Mouse (Mus musculus) limb, embryonic 14.5 days (tissue): ENCODE data around the gene Kcnk13. TPM values are rescaled to one million over a fixed set of nuclear protein-coding genes. Genes with fewer than 3 reads are reported as not detected.
A peak's percentile ranks its signal among the peaks of the same experiment; 100 is the strongest.
"Not testable (repeated sequence)": the region's sequence is repeated elsewhere in the genome, so short reads cannot be mapped to it uniquely, and the experiment has no call there.

Source experiments
- ATAC-seq: fragments of 200-750 bp; cut with Nextera tagmentation; 2 replicates; pipeline ENCODE4 v1.8.0; 2017; ENCODE audit warnings: low read depth, moderate number of reproducible peaks, moderate TSS enrichment; ENCODE audit not compliant: low FRiP score
- DNase-seq: peaks from one replicate; pipeline ENCODE4 v3.0.0-alpha.2; 2015; ENCODE audit warnings: low spot score
- H3K27ac ChIP-seq: fragments of 300-500 bp; sonication (generic); replicated peaks from 2 replicates; pipeline ENCODE4 v1.5.1; 2014; ENCODE audit warnings: low read depth, mild to moderate bottlenecking, low read length, moderate library complexity, mixed read lengths
- H3K27me3 ChIP-seq: fragments of 300-500 bp; sonication (generic); 2 replicates; pipeline ENCODE4 v1.6.1; 2014; ENCODE audit warnings: low read length, mixed read lengths; ENCODE audit not compliant: control insufficient read depth, insufficient read depth
- H3K36me3 ChIP-seq: fragments of 300-500 bp; sonication (generic); 2 replicates; pipeline ENCODE4 v1.6.1; 2014; ENCODE audit warnings: mild to moderate bottlenecking, low read length, moderate library complexity, mixed read lengths; ENCODE audit not compliant: control insufficient read depth, insufficient read depth
- H3K4me1 ChIP-seq: fragments of 300-500 bp; sonication (generic); 2 replicates; pipeline ENCODE4 v1.6.1; 2014; ENCODE audit warnings: antibody characterized with exemption, low read length, mixed read lengths; ENCODE audit not compliant: control insufficient read depth, insufficient read depth
- H3K4me2 ChIP-seq: fragments of 300-500 bp; sonication (generic); replicated peaks from 2 replicates; pipeline ENCODE4 v1.6.1; 2014; ENCODE audit warnings: low read depth, mild to moderate bottlenecking, low read length, moderate library complexity; ENCODE audit not compliant: severe bottlenecking
- H3K4me3 ChIP-seq: fragments of 300-500 bp; sonication (generic); replicated peaks from 2 replicates; pipeline ENCODE4 v1.5.1; 2014; ENCODE audit warnings: low read length
- H3K9ac ChIP-seq: fragments of 300-500 bp; sonication (generic); 2 replicates; pipeline ENCODE4 v1.6.1; 2014; ENCODE audit warnings: mild to moderate bottlenecking, low read depth, low read length, moderate library complexity; ENCODE audit not compliant: severe bottlenecking
- H3K9me3 ChIP-seq: fragments of 300-500 bp; sonication (generic); 2 replicates; pipeline ENCODE4 v1.6.1; 2016; ENCODE audit warnings: low read length; ENCODE audit not compliant: control insufficient read depth
- POLR2A ChIP-seq: fragments of 200-500 bp; IDR thresholded peaks from 2 replicates; pipeline ENCODE4 v1.8.0; 2012; ENCODE audit warnings: inconsistent platforms, mild to moderate bottlenecking, moderate library complexity, borderline replicate concordance; ENCODE audit not compliant: insufficient read depth, insufficient read length; ENCODE audit errors: extremely low read depth
- WGBS: fragments of 180-500 bp; shearing (Covaris S2); extraction: QIAGEN DNeasy Blood & Tissue Kit; methylation state at CpG from one replicate; pipeline ENCODE4 v1.1.7; 2014; 5-methylcytosine and 5-hydroxymethylcytosine counted together
- polyA plus RNA-seq, 2 experiments: library from polyadenylated mRNA; depleted of rRNA in 1 of 2; stranded (reverse) in 1 of 2; unstranded in 1 of 2; fragments of >200 nt; fragmentation: Nextera tagmentation in 1 of 2; extraction: Ambion mirVana in 1 of 2; gene quantifications; 2 replicates each; pipeline versions ENCODE4 v1.2.1 to v1.2.3; 2012 to 2014

Gene Kcnk13
- polyA plus RNA-seq, 2 experiments = 1.7 to 2.4 TPM

DNA sequence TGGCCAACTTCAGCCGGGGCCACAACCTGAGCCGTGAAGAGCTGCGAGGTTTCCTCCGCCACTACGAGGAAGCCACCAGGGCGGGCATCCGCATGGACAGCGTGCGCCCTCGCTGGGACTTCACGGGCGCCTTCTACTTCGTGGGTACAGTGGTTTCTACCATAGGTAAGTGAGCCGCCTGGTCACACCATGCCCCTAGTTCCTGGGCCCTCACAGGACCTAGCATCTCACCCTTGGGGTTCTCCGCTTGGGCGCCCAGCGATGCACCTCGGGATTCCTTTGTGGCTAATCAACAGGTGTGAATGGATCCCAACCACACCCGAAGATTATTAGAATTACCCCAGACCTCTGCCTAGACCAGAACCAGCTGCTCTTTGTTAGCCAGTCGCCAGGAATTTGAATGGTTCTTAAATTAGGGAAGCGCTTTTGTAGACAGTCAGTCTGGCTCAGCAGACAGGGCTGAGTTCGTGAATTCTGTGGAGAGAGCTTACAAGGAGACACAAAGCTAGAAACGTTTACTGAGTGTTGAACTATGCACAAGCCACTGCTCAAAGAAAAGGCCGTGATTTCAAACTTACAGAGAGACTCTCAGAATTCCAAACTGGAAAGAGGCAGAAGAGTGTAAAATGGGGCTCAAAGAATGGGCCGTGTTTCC lies 1.9 kb downstream of the Kcnk13 start:
- Histone ChIP-seq H3K4me3 (peak overlapping the region; percentile 49), H3K4me2 (peak overlapping the region; percentile 93), H3K4me1 (peaks cover 11% of the 10 kb centered on the region; the same call in 1 of the 2 replicates), H3K9me3 (no peaks in the 10 kb centered on the region), H3K9ac (peak overlapping the region; percentile 46), H3K27me3 (peaks cover 55% of the 10 kb centered on the region), H3K36me3 (no peaks in the 10 kb centered on the region), H3K27ac (no peak overlapping the region)
- TF ChIP-seq POLR2A = no peak
- WGBS = 3% methylated on average over 25 of the region's 25 CpGs
- DNase-seq (no peak), ATAC-seq (no peak)

DNA sequence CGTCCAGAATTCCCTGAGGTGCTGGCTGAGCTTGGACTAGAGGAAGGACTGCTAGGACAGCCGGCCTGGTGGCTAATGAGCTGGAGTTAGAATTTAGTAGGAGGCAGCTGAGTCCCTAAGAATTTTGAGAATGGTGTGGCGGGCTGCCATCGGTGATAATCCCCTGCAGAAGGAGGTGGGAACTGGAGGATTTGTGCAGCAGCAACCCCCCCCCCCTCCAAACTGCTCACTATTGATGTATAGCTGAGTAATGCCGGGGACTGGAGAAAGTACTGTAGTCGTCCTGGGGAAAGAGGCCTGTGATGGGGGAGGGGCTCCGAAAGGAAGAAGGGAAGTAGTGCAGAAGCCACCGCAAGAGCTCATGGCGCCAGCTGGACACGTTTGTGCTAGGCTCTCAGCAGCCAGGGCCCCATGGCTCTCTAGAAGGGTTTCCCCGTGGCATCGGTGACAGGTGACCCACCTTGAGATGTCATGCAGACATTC lies 2.6 kb downstream of the Kcnk13 start:
- 9% methylated on average over 12 of the region's 12 CpGs for WGBS
- no peak overlapping the region for H3K4me2 ChIP-seq
- ATAC-seq = no peak

DNA sequence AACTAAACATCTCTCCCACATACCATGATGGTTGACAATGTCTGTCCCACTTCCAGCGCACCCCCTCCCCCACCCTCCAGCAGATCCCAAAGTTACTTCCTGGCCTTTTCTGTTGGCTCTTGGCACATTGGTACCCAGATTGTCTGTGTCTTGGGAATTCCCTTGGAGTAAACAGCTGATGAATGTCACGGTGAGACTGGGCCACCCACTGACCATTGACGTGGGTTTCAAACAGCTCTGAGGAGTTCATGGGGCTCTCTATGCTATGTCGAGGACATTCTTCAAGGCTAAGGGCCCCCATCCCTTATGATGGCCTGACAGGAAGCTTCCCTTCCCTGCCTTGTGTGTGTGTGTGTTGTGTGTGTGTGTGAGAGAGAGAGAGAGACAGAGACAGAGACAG lies 5.6 kb downstream of the Kcnk13 start:
- no peaks in the 10 kb centered on the region for H3K9me3 ChIP-seq
- ATAC-seq (no peak), DNase-seq (no peak)
- no peaks in the 10 kb centered on the region for H3K36me3 ChIP-seq
- no peak overlapping the region for H3K27ac ChIP-seq
- WGBS = 72% methylated on average over 4 of the region's 4 CpGs
- no peak for TF ChIP-seq POLR2A
- H3K9ac ChIP-seq = no peak overlapping the region
- H3K4me3 ChIP-seq = no peak overlapping the region
- H3K4me2 ChIP-seq = no peak overlapping the region
- peaks cover 8% of the 10 kb centered on the region; the same call in 1 of the 2 replicates for H3K4me1 ChIP-seq
- peaks cover 34% of the 10 kb centered on the region for H3K27me3 ChIP-seq

More for the DNA sequence above, 2.6 kb downstream of the Kcnk13 start:
- Histone ChIP-seq H3K27ac (no peak overlapping the region), H3K9ac (no peak overlapping the region), H3K4me3 (peak overlapping the region; percentile 11; the same call in 1 of the 2 replicates), H3K9me3 (no peaks in the 10 kb centered on the region), H3K36me3 (no peaks in the 10 kb centered on the region), H3K27me3 (peaks cover 55% of the 10 kb centered on the region), H3K4me1 (peaks cover 11% of the 10 kb centered on the region; the same call in 1 of the 2 replicates)
- TF ChIP-seq POLR2A = no peak
- DNase-seq = no peak

DNA sequence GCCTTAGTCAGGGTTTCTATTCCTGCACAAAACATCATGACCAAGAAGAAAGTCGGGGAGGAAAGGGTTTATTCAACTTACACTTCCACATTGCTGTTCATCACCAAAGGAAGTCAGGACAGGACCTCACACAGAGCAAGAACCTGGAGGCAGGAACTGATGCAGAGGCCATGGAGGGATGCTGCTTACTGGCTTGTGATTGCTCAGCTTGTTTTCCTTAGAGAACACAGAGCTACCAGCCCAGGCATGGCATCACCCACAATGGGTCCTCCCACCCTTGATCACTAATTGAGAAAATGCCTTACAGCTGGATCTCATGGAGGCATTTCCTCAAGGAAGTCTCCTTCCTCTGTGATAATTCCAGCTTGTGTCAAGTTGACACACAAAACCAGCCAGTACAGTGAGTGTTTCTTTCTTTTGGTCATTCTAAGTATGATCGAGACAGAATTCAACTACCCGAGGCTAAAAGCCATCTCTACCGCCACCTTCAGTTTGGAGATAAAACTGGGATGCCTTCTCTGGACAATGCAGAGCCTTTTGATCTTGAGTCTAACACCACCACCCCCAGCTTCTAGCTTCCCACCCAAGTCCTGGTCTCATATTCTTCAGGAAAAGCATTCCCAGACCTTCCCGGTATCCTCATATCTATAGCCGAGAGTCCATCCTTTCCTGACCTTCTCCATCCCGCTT lies 7.1 kb downstream of the Kcnk13 start:
- 73% methylated on average over 7 of the region's 7 CpGs for WGBS
- DNase-seq = not testable (repeated sequence)
- peaks cover 21% of the 10 kb centered on the region for H3K27me3 ChIP-seq

DNA sequence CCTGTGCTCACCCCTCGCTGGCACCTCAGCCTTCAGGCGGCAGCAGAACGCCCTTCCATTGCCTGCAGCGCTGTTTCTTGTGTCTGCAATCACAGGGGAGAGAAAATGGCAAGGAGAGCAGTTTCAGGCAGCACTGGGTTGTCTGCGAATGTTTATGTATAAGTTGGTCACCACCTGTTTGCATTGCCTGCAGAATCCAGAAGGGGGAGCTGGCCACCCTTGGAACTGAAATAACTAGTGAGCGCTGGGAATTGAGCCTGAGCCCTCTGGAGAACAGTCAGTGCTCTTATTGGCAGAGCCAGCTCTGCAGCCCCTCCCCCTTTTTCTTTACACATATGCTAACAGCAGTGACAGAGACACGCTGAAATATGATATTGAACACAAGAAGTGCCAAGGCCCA lies 8.5 kb downstream of the Kcnk13 start:
- WGBS = 53% methylated on average over 7 of the region's 7 CpGs
- ATAC-seq = no peak
- H3K4me3 ChIP-seq = no peak overlapping the region
- H3K27ac ChIP-seq = no peak overlapping the region
- H3K4me2 ChIP-seq = no peak overlapping the region
- H3K36me3 ChIP-seq = no peaks in the 10 kb centered on the region
- H3K4me1 ChIP-seq = no peaks in the 10 kb centered on the region
- no peaks in the 10 kb centered on the region for H3K9me3 ChIP-seq
- DNase-seq = no peak
- no peak overlapping the region for H3K9ac ChIP-seq
- H3K27me3 ChIP-seq = peaks cover 7% of the 10 kb centered on the region; the same call in 1 of the 2 replicates
- no peak for TF ChIP-seq POLR2A

More for the DNA sequence above, 7.1 kb downstream of the Kcnk13 start:
- not testable (repeated sequence) for H3K4me2 ChIP-seq, H3K9me3 ChIP-seq, H3K27ac ChIP-seq, H3K4me3 ChIP-seq, H3K9ac ChIP-seq, H3K36me3 ChIP-seq, H3K4me1 ChIP-seq, ATAC-seq
